Mouse (Mus musculus) mature B cell (primary cell): ENCODE data around the gene Tmem178b.

Source experiments
- in situ Hi-C: fragments of 300-500 bp; cut with MboI; formaldehyde crosslinking; loops from 2 replicates; pipeline ENCODE4 v1.14.3; 2019

Gene Tmem178b

DNA sequence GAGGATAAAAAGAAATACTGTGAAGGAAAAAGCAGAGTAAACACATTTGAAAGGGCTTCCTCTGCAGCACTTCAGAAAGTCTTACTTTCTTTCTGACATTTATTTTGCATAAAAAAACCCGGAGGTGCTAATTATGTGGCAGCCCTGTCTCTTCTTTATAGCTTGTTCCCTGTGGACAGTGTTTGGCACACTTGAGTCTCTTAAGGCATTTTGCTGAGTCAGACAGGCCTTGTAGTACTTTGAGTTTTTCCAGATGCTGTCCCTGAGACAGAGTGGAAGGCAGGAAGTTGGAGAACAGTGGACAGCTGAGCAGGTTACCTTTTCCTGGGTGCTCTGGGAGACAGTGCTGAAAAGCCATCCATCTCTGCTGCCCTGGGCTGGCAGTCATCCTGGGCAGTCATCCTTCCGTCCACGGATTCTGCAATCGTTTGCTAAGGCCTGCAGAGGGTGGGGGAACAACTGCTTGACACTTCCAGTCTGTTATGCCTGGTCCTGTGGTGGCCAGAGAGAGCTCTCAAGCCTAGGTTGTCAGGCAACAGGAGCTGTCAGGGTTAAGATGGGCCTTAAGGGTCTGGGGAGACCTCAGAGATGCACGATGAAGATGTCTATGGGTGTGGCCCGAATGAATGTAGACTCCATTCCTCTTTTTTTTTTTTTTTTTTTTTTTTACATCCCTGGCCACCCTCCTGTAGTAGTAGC is 46.1 kb downstream of the Tmem178b start:
- in situ Hi-C loops: no loop called here

- in situ Hi-C loops: no loop called here
Measured at GRCm38 (mm10) chr6:39926442-39926841, 53.4 kb downstream of the Tmem178b start.

- in situ Hi-C loops: no loop called here
Measured at GRCm38 (mm10) chr6:39936590-39936989, 63.5 kb downstream of the Tmem178b start.

GRCm38 (mm10) chr6:39940920-39941319 is 67.8 kb downstream of the Tmem178b start:
- in situ Hi-C loops: no loop called here

DNA sequence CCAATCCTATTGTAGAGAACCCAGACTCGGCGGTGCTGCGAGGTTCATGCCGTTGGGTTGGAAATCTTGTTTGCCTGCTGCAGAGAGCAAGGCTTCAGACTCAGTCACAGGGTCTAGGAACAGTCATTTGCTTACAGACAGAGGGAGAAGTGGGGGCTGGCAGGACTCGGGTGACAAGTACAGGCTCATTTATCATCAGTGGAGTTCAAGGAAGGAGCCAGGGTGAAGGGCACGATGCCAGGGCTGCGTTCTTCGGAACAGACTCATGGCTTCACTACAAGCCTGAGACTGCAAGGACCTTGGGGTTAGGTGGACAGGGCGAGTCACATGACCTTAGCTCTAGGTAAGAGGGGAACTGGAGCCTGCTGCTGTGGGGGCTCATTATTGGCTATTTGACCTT is 71.8 kb downstream of the Tmem178b start:
- in situ Hi-C loops: no loop called here

- in situ Hi-C loops: no loop called here
Measured at GRCm38 (mm10) chr6:39945670-39946440, 72.8 kb downstream of the Tmem178b start.

- in situ Hi-C loops: no loop called here
Measured at GRCm38 (mm10) chr6:39946601-39947000, 73.5 kb downstream of the Tmem178b start.

DNA sequence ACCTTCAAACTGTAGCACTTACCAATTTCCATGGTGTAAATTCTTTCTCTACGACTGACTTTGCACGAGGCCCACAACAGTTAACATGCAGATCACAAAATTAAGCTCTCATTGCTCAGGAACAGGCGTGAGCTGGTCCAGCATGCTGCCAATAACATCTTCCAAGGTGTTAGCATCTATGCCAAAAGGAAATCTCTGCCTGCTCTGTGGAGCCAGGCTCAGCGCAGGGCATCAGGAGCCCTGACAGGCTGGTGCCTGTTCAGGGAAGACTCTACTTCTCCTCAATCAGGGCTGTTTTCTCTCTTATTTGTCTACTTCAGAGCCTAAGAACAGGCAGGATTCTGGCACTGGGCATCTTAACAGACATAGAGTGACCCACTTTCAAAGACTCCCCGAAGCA is 80.9 kb downstream of the Tmem178b start:
- in situ Hi-C loops: no loop called here

DNA sequence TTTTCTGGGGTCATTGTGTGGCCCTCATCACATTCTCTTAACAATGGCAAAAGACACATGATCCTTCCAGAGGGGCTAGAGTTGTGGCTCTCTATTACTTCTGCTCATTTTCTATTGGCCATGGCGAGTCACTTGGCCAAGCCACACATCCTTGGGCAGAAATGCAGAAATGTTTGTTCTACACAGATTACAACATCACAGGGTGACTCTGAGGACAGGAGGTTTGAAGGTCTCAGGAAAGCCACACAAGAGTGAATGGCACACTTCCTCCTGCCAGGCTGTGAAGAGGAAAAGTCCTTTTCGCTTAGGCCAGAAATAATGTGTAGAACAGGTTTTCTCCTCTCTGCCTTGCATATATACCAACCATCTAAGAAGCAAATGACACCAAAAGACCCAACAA is 82.1 kb downstream of the Tmem178b start:
- in situ Hi-C loops: no loop called here

- in situ Hi-C loops: no loop called here
Measured at GRCm38 (mm10) chr6:39964606-39965005, 91.5 kb downstream of the Tmem178b start.

DNA sequence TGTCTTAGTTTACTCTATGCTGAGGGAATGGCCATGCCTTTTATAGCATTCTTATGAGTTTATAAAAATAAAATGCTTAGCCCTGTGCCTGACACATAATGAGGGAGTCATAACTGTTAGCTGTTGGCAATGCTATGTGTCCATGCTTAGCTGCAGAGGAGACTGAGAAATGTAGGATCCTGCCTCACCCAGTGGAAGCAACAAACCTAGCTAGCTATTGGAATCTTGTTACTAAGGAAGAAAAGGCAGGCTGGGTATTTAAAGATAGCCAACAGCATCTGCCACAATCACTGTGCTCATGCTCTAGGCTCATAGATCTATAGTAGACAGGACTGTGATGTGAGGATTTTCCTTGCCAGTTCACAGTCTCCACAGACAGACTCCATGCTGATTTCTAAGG is 97.2 kb downstream of the Tmem178b start:
- in situ Hi-C loops: no loop called here

GRCm38 (mm10) chr6:39978942-39979341 is 105.9 kb downstream of the Tmem178b start:
- in situ Hi-C loops: no loop called here

DNA sequence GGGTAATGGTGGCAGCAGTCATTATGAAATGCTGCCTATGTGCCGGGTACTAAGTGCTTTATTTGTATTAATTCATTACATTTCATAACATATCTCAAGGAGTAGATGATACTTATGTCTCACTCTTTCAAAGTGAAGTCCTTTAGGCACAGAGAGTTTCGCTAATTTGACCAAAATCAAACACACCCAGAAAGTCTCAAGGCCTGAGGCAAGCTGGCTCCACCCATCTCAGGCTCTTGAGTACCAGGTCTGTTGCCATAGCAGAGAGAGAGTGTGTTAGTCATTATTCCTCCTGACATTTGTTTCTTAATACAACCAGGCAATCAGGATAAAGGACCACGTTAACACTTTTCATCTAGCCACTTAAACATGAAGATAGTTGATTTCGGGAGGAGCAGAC is 117.7 kb downstream of the Tmem178b start:
- in situ Hi-C loops: no loop called here

DNA sequence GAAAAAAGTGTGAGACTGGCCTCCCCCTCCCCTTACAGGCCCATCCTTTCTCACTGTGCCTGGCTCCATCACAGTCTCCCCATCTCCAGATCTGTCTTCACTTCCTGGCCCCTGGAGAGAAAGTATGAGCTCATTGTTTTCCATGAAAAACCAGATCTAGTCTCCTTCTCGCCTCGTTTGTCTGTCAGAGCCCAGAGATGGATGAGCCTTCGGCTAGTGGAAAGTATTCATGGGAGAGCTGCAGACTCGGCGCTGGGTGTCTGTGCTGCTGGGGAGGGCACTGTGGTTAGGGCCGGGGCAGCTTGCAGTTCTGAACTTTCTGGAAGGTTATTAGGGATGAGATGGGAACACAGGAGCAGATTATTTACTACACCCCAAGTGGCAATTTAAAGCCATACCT is 118.9 kb downstream of the Tmem178b start:
- in situ Hi-C loops: no loop called here

DNA sequence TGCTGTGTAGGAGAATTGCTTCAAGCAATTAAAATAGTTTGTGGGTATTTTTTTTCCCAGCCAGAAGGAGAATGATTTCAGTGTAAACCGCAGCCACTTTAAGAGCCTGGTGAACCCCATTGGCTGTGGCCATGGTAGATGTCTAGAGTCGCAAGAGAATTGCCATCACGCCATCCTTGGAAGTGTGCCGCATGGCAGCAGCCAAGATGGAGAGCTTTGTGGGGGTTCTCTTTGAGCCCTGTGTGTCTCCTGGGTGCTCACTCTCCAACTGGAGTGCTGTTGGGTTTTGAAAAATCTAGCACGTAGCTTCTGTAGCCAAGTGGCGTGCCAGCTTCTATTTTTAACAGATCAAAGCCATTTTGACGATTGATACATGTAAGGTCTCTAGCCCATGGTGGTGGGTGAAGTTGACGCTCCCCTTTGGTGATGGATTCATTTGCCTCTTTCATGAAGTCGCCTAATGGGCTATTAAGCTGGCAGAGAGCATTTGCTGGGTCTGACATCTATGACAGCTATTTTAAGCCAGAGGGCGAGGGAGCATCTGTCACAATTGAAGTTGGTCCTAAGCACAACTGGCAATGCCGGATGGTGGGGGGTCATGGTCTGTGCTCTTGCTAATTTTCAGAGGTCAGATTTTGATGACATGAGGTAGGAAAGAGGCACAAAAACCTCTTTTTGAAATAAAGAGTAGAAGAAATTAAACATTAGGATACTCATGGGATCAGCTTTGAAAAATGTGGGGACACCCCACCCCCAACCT is 133.1 kb downstream of the Tmem178b start:
- in situ Hi-C loops: no loop called here

GRCm38 (mm10) chr6:40008166-40008907 is 135.3 kb downstream of the Tmem178b start:
- in situ Hi-C loops: no loop called here

GRCm38 (mm10) chr6:40009718-40010117 is 136.6 kb downstream of the Tmem178b start:
- in situ Hi-C loops: no loop called here

GRCm38 (mm10) chr6:40011066-40011465 is 138.0 kb downstream of the Tmem178b start:
- in situ Hi-C loops: no loop called here

- in situ Hi-C loops: no loop called here
Measured at GRCm38 (mm10) chr6:40011609-40012008, 138.5 kb downstream of the Tmem178b start.

DNA sequence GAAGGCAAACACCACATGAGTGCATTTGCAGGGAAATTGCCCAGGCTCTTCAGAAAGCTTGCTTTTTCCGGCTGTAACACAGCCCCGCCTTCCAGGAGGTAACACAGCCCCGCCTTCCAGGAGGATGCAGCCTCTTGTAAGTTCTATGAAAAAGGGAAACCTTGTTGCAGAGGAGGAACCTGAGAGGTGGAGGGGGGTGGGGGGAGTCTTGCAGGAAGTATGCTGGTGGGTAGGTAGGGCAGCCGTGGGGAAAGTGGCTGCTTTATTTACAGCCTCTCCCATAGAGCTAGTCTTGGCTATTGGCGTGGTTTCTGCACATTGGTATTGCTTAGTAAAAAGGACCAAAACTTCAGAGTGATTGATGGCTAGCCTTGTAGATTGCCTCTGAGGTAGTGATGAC is 140.3 kb downstream of the Tmem178b start:
- in situ Hi-C loops: no loop called here

GRCm38 (mm10) chr6:40015185-40015584 is 142.1 kb downstream of the Tmem178b start:
- in situ Hi-C loops: no loop called here
